Mouse (Mus musculus) lung, postnatal 14 days (tissue): Measurements from ENCODE around the gene Hbb-bh1.
"Not testable (repeated sequence)": the region's sequence is repeated elsewhere in the genome, so short reads cannot be mapped to it uniquely, and the experiment has no call there.

Source experiments
- DNase-seq: peaks from one replicate; pipeline ENCODE4 v3.0.0; 2021

The Hbb-bh1 gene

GRCm38 (mm10) chr7:103843034-103843433 is at the start of gene Hbb-bh1:
Gene Hbb-bh1, minus strand, starts transcription at chr7:103843164.
- DNase-seq, result no peak

- no peak for DNase-seq
These were observed 43.2 kb upstream of the Hbb-bh1 start, which contains the start of gene Olfr66 for GRCm38 (mm10) chr7:103886152-103886551. Gene Olfr66, minus strand, starts transcription at chr7:103886252.

- no peak for DNase-seq
These were observed 34.1 kb upstream of the Hbb-bh1 start for GRCm38 (mm10) chr7:103877093-103877492.

- DNase-seq, result no peak
These were observed 31.5 kb upstream of the Hbb-bh1 start for GRCm38 (mm10) chr7:103874451-103874850.

GRCm38 (mm10) chr7:103873064-103873463 is 30.1 kb upstream of the Hbb-bh1 start:
- no peak for DNase-seq

- no peak for DNase-seq
These were observed 27.7 kb upstream of the Hbb-bh1 start for GRCm38 (mm10) chr7:103870667-103871066.

GRCm38 (mm10) chr7:103865716-103866115 is 22.8 kb upstream of the Hbb-bh1 start:
- no peak for DNase-seq

- DNase-seq, result no peak
These were observed 18.6 kb upstream of the Hbb-bh1 start for GRCm38 (mm10) chr7:103861531-103861930.

GRCm38 (mm10) chr7:103860855-103861254 is 17.9 kb upstream of the Hbb-bh1 start:
- DNase-seq, result peak; percentile 0

GRCm38 (mm10) chr7:103859076-103859475 is 16.1 kb upstream of the Hbb-bh1 start:
- no peak for DNase-seq

GRCm38 (mm10) chr7:103854669-103855068 is 11.7 kb upstream of the Hbb-bh1 start:
- DNase-seq, result no peak

GRCm38 (mm10) chr7:103853090-103853489 is 10.1 kb upstream of the Hbb-bh1 start, which contains the start of gene Hbb-y:
Gene Hbb-y, minus strand, starts transcription at chr7:103853216.
- no peak for DNase-seq

GRCm38 (mm10) chr7:103844525-103845325 is 1.8 kb upstream of the Hbb-bh1 start:
- DNase-seq, result no peak

- no peak for DNase-seq
These were observed 2.7 kb downstream of the Hbb-bh1 start, which contains the start of gene Hbb-bh2 for GRCm38 (mm10) chr7:103840268-103840667. Gene Hbb-bh2, minus strand, starts transcription at chr7:103840520.

- no peak for DNase-seq
These were observed 15.2 kb downstream of the Hbb-bh1 start, which contains the start of gene Hbb-bs for GRCm38 (mm10) chr7:103827808-103828207. Gene Hbb-bs, minus strand, starts transcription at chr7:103828096.

GRCm38 (mm10) chr7:103827139-103827538 is 15.8 kb downstream of the Hbb-bh1 start:
- DNase-seq, result not testable (repeated sequence)

- DNase-seq, result no peak
These were observed 16.6 kb downstream of the Hbb-bh1 start for GRCm38 (mm10) chr7:103826255-103826887.

GRCm38 (mm10) chr7:103825536-103826254 is 17.3 kb downstream of the Hbb-bh1 start:
- DNase-seq, result no peak

- no peak for DNase-seq
These were observed 18.4 kb downstream of the Hbb-bh1 start for GRCm38 (mm10) chr7:103824597-103824996.

GRCm38 (mm10) chr7:103815085-103815484 is 27.9 kb downstream of the Hbb-bh1 start:
- not testable (repeated sequence) for DNase-seq

GRCm38 (mm10) chr7:103813766-103814165 is 29.2 kb downstream of the Hbb-bh1 start, which contains the start of gene Hbb-bt:
Gene Hbb-bt, minus strand, starts transcription at chr7:103813996.
- DNase-seq, result no peak

- not testable (repeated sequence) for DNase-seq
These were observed 29.8 kb downstream of the Hbb-bh1 start for GRCm38 (mm10) chr7:103813152-103813551.

- DNase-seq, result no peak
These were observed 30.8 kb downstream of the Hbb-bh1 start for GRCm38 (mm10) chr7:103812174-103812573.
